Mouse (Mus musculus) heart, embryonic 15.5 days (tissue): Measurements from ENCODE around the gene Creb3l2. TPM values are rescaled to one million over a fixed set of nuclear protein-coding genes. Genes with fewer than 3 reads are reported as not detected.

ENCODE experiments used
- ATAC-seq: fragments of 200-750 bp; cut with Nextera tagmentation; replicated peaks from 2 replicates; pipeline ENCODE4 v1.8.0; 2017; ENCODE audit warnings: low read depth, moderate TSS enrichment; ENCODE audit not compliant: insufficient number of reproducible peaks, insufficient read depth, low FRiP score
- H3K27ac ChIP-seq: fragments of 300-500 bp; sonication (generic); 2 replicates; pipeline ENCODE4 v1.5.1; 2015; ENCODE audit warnings: mild to moderate bottlenecking, inconsistent platforms
- H3K27me3 ChIP-seq: fragments of 300-500 bp; sonication (generic); 2 replicates; pipeline ENCODE4 v1.6.1; 2015; ENCODE audit warnings: inconsistent platforms
- H3K36me3 ChIP-seq: fragments of 300-500 bp; sonication (generic); 2 replicates; pipeline ENCODE4 v1.6.1; 2015; ENCODE audit warnings: mild to moderate bottlenecking, inconsistent platforms
- H3K4me1 ChIP-seq: fragments of 300-500 bp; sonication (generic); replicated peaks from 2 replicates; pipeline ENCODE4 v1.6.1; 2015; ENCODE audit warnings: inconsistent platforms
- H3K4me2 ChIP-seq: fragments of 300-500 bp; sonication (generic); 2 replicates; pipeline ENCODE4 v1.6.1; 2015; ENCODE audit warnings: inconsistent platforms, mild to moderate bottlenecking, moderate library complexity
- H3K4me3 ChIP-seq: fragments of 300-500 bp; sonication (generic); 2 replicates; pipeline ENCODE4 v1.5.1; 2015; ENCODE audit warnings: mild to moderate bottlenecking, inconsistent platforms
- H3K9ac ChIP-seq: fragments of 300-500 bp; sonication (generic); 2 replicates; pipeline ENCODE4 v1.6.1; 2015; ENCODE audit warnings: mild to moderate bottlenecking, inconsistent platforms
- H3K9me3 ChIP-seq: fragments of 300-500 bp; sonication (generic); replicated peaks from 2 replicates; pipeline ENCODE4 v1.6.1; 2016; ENCODE audit warnings: inconsistent platforms
- WGBS: fragments of 180-500 bp; shearing (Covaris S2); methylation state at CpG from one replicate; pipeline ENCODE4 v1.1.7; 2015; ENCODE audit warnings: mixed read lengths; 5-methylcytosine and 5-hydroxymethylcytosine counted together
- polyA plus RNA-seq: library from polyadenylated mRNA; unstranded; fragments of >200 nt; fragmentation: Nextera tagmentation; extraction: Ambion mirVana; gene quantifications from 2 replicates; pipeline ENCODE4 v1.2.1, GENCODE M21; 2015

The Creb3l2 gene
- polyA plus RNA-seq, 1 experiment from 2014 or later: 26.7 TPM

GRCm38 (mm10) chr6:37297744-37298482, 144.0 kb downstream of the Creb3l2 start:
- WGBS: 46% methylated on average over 8 of the region's 8 CpGs
- Histone ChIP-seq H3K27ac (no peak overlapping the region), H3K4me3 (no peak overlapping the region), H3K9ac (no peak overlapping the region), H3K36me3 (no peaks in the 10 kb centered on the region), H3K27me3 (peaks cover 51% of the 10 kb centered on the region), H3K4me2 (no peak overlapping the region), H3K9me3 (no peaks in the 10 kb centered on the region), H3K4me1 (peaks cover 22% of the 10 kb centered on the region)
- ATAC-seq: no peak

GRCm38 (mm10) chr6:37292068-37292467, 149.9 kb downstream of the Creb3l2 start:
- Histone ChIP-seq H3K36me3 (no peaks in the 10 kb centered on the region), H3K27ac (no peak overlapping the region), H3K9ac (no peak overlapping the region), H3K4me1 (no peaks in the 10 kb centered on the region), H3K9me3 (no peaks in the 10 kb centered on the region), H3K4me2 (no peak overlapping the region), H3K4me3 (no peak overlapping the region), H3K27me3 (peaks cover 2% of the 10 kb centered on the region)
- WGBS: 80% methylated on average over 2 of the region's 2 CpGs
- no peak for ATAC-seq

- no peak for ATAC-seq
- Histone ChIP-seq H3K27me3 (no peaks in the 10 kb centered on the region), H3K4me1 (no peaks in the 10 kb centered on the region), H3K4me2 (no peak overlapping the region), H3K4me3 (no peak overlapping the region), H3K9ac (no peak overlapping the region), H3K27ac (no peak overlapping the region), H3K9me3 (no peaks in the 10 kb centered on the region), H3K36me3 (no peaks in the 10 kb centered on the region)
- 94% methylated on average over 1 of the region's 1 CpGs for WGBS
These were observed 150.8 kb downstream of the Creb3l2 start for GRCm38 (mm10) chr6:37291171-37291570.

- no peaks in the 10 kb centered on the region for H3K36me3 ChIP-seq
- H3K4me2 ChIP-seq: no peak overlapping the region
- no peak overlapping the region for H3K9ac ChIP-seq
- no peaks in the 10 kb centered on the region for H3K9me3 ChIP-seq
- no peaks in the 10 kb centered on the region for H3K4me1 ChIP-seq
- no peak for ATAC-seq
- no peak overlapping the region for H3K27ac ChIP-seq
- WGBS: 94% methylated on average over 3 of the region's 3 CpGs
- H3K27me3 ChIP-seq: no peaks in the 10 kb centered on the region
- no peak overlapping the region for H3K4me3 ChIP-seq
These were observed 151.3 kb downstream of the Creb3l2 start for GRCm38 (mm10) chr6:37290691-37291090.

GRCm38 (mm10) chr6:37286134-37286533, 155.8 kb downstream of the Creb3l2 start:
- WGBS: 87% methylated on average over 4 of the region's 4 CpGs
- Histone ChIP-seq H3K4me1 (peaks cover 16% of the 10 kb centered on the region), H3K9ac (no peak overlapping the region), H3K4me3 (no peak overlapping the region), H3K9me3 (no peaks in the 10 kb centered on the region), H3K27ac (no peak overlapping the region), H3K36me3 (no peaks in the 10 kb centered on the region), H3K27me3 (no peaks in the 10 kb centered on the region), H3K4me2 (no peak overlapping the region)
- no peak for ATAC-seq

- WGBS: 90% methylated on average over 9 of the region's 9 CpGs
- Histone ChIP-seq H3K27me3 (no peaks in the 10 kb centered on the region), H3K4me3 (no peak overlapping the region), H3K36me3 (no peaks in the 10 kb centered on the region), H3K4me1 (peaks cover 16% of the 10 kb centered on the region), H3K9ac (no peak overlapping the region), H3K4me2 (no peak overlapping the region), H3K9me3 (no peaks in the 10 kb centered on the region), H3K27ac (no peak overlapping the region)
- no peak for ATAC-seq
These were observed 157.1 kb downstream of the Creb3l2 start for GRCm38 (mm10) chr6:37284879-37285278.

- no peaks in the 10 kb centered on the region for H3K36me3 ChIP-seq
- H3K27ac ChIP-seq: no peak overlapping the region
- no peak for ATAC-seq
- H3K9ac ChIP-seq: no peak overlapping the region
- H3K9me3 ChIP-seq: no peaks in the 10 kb centered on the region
- no peaks in the 10 kb centered on the region for H3K27me3 ChIP-seq
- no peak overlapping the region for H3K4me3 ChIP-seq
- peaks cover 16% of the 10 kb centered on the region for H3K4me1 ChIP-seq
- 38% methylated on average over 2 of the region's 2 CpGs for WGBS
- H3K4me2 ChIP-seq: no peak overlapping the region
These were observed 158.6 kb downstream of the Creb3l2 start for GRCm38 (mm10) chr6:37283336-37283735.

GRCm38 (mm10) chr6:37282659-37283058, 159.3 kb downstream of the Creb3l2 start:
- Histone ChIP-seq H3K4me2 (no peak overlapping the region), H3K9ac (no peak overlapping the region), H3K9me3 (no peaks in the 10 kb centered on the region), H3K36me3 (no peaks in the 10 kb centered on the region), H3K4me3 (no peak overlapping the region), H3K27ac (no peak overlapping the region), H3K4me1 (peaks cover 16% of the 10 kb centered on the region), H3K27me3 (no peaks in the 10 kb centered on the region)
- WGBS: 16% methylated on average over 1 of the region's 1 CpGs
- no peak for ATAC-seq

Other genes starting within 250 kb of the Creb3l2 start
- 0.48 and 0.51 TPM in 2 replicates for gene Dgki, start 142.0 kb downstream of the Creb3l2 start, polyA plus RNA-seq
- gene Akr1d1, start 88.0 kb upstream of the Creb3l2 start, polyA plus RNA-seq: 0.05 TPM in 1 of 2 replicates, not detected in the other